Mouse (Mus musculus): ENCODE data around the gene Dido1. TPM values are rescaled to one million over a fixed set of nuclear protein-coding genes. Genes with fewer than 3 reads are reported as not detected.
A peak's percentile ranks its signal among the peaks of the same experiment; 100 is the strongest.

The Dido1 gene
- polyA plus RNA-seq, 1 experiment from 2014 or later: 27.1 TPM

DNA sequence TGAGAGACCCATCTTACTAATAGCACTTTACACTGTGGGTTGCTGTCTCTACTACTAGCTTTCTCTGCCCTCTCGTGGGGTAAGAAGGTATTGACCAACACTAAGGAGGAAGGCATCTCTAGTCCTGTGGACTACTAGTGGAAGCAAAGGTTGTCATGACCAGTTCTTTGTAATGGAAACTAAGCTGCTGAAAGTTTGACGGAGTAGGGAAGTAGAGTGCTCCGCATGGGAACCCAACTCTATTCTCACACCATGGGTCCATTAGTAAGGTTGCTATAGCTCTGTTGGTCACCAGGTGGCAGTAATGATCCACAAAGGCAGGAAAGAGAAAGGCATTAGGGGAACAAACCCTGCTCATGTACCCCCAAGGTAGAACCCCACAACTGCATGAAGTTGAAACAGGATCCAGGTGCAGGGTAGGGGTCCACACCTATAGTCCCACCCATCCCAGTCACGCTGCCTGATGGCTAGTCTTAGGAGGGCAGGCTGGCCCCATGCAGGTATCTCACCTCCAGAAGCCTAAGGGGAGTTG lies 31.1 kb downstream of the Dido1 start:
- Histone ChIP-seq H3K36me3 (replicated peaks; ENCODE audit: control insufficient read depth, insufficient read depth) (peaks cover 59% of the 10 kb centered on the region), H3K9me3 (ENCODE audit: control insufficient read depth, low read length) (no peaks in the 10 kb centered on the region), H3K4me3 (replicated peaks; ENCODE audit: low read length) (no peak overlapping the region), H3K4me1 (replicated peaks; ENCODE audit: control insufficient read depth, insufficient read depth, low read length) (no peaks in the 10 kb centered on the region), H3K27me3 (ENCODE audit: control insufficient read depth, insufficient read depth, low read length) (no peaks in the 10 kb centered on the region), H3K4me2 (replicated peaks) (no peak overlapping the region), H3K27ac (no peak overlapping the region), H3K9ac (no peak overlapping the region)
- 23% methylated on average over 4 of the region's 4 CpGs for WGBS
- ATAC-seq (ENCODE audit: low FRiP score) (peak; percentile 76; the same call in 1 of the 2 replicates), DNase-seq (ENCODE audit: low spot score) (peak; percentile 75)

DNA sequence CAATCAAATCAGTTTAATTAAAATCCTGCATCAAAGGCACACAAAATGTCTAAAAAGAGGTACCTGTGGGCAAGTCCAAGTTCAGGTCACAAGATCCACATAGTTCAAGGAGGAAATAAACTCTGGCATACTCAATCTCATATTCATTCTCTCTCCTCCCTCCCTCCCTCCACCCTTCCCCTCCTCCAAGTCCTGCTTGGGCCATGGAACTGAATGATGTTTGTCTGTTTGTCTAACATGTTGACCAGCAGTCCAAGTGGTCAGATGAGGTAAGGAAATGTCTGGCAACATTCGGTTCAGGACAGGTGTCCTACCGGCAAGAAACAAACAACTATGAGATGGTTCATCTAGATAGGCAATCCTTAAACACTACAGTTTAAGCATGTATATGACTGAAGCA lies 33.1 kb downstream of the Dido1 start:
- 96% methylated on average over 2 of the region's 2 CpGs for WGBS
- Histone ChIP-seq H3K36me3 (replicated peaks; ENCODE audit: control insufficient read depth, insufficient read depth) (peaks cover 58% of the 10 kb centered on the region), H3K27me3 (ENCODE audit: control insufficient read depth, insufficient read depth, low read length) (no peaks in the 10 kb centered on the region), H3K4me3 (replicated peaks; ENCODE audit: low read length) (no peak overlapping the region), H3K27ac (no peak overlapping the region), H3K4me1 (replicated peaks; ENCODE audit: control insufficient read depth, insufficient read depth, low read length) (no peaks in the 10 kb centered on the region), H3K9ac (no peak overlapping the region), H3K4me2 (replicated peaks) (no peak overlapping the region), H3K9me3 (ENCODE audit: control insufficient read depth, low read length) (no peaks in the 10 kb centered on the region)
- no peak for ATAC-seq (ENCODE audit: low FRiP score)
- DNase-seq (ENCODE audit: low spot score): no peak

DNA sequence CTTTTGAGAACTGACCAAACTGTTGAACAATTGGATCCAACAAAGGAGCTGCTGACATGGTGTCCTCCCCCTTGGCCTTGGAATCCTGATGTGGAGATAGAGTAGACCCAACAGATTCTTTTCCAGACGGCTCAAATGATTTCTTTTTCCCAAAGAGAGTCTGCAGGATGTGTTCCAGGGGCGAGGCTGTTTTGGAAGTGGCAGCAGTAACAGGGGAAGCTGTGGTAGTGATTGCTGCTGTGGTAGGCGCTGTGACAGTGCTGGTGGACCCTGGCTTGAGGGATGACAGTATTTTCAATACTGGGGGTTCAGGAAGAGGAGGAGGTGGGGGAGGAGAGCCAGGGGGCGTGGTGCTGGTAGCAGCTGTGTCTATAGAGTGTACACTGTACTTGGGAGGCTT lies 47.8 kb downstream of the Dido1 start:
- no peaks in the 10 kb centered on the region for H3K27me3 ChIP-seq (ENCODE audit: control insufficient read depth, insufficient read depth, low read length)
- H3K9ac ChIP-seq: no peak overlapping the region
- no peak overlapping the region for H3K4me2 ChIP-seq (replicated peaks)
- ATAC-seq (ENCODE audit: low FRiP score) (no peak), DNase-seq (ENCODE audit: low spot score) (no peak)
- no peaks in the 10 kb centered on the region for H3K9me3 ChIP-seq (ENCODE audit: control insufficient read depth, low read length)
- H3K4me3 ChIP-seq (replicated peaks; ENCODE audit: low read length): no peak overlapping the region
- WGBS: 89% methylated on average over 4 of the region's 4 CpGs
- peaks cover 3% of the 10 kb centered on the region; the same call in 1 of the 2 replicates for H3K4me1 ChIP-seq (replicated peaks; ENCODE audit: control insufficient read depth, insufficient read depth, low read length)
- peaks cover 49% of the 10 kb centered on the region for H3K36me3 ChIP-seq (replicated peaks; ENCODE audit: control insufficient read depth, insufficient read depth)
- no peak overlapping the region for H3K27ac ChIP-seq

DNA sequence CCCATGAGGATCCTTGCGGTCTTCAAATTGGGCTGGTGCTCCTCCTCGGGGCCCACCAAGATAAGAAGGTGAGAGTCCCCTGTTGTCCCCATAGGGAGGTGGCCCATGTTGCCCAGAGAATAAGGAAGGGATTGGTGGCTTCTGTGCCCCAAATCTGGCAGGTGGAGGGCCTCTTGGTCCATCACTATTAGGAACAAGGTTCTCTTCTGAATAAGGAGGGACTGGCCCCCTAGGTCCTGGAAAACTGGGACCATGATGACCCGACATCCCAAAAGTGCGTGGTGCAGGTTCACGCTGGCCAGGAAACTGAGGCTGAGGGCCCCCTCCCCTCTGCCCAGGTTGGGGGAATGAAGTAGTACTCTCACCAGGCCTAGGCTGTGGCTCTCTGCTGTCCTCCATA lies 49.3 kb downstream of the Dido1 start:
- WGBS: 97% methylated on average over 5 of the region's 5 CpGs

DNA sequence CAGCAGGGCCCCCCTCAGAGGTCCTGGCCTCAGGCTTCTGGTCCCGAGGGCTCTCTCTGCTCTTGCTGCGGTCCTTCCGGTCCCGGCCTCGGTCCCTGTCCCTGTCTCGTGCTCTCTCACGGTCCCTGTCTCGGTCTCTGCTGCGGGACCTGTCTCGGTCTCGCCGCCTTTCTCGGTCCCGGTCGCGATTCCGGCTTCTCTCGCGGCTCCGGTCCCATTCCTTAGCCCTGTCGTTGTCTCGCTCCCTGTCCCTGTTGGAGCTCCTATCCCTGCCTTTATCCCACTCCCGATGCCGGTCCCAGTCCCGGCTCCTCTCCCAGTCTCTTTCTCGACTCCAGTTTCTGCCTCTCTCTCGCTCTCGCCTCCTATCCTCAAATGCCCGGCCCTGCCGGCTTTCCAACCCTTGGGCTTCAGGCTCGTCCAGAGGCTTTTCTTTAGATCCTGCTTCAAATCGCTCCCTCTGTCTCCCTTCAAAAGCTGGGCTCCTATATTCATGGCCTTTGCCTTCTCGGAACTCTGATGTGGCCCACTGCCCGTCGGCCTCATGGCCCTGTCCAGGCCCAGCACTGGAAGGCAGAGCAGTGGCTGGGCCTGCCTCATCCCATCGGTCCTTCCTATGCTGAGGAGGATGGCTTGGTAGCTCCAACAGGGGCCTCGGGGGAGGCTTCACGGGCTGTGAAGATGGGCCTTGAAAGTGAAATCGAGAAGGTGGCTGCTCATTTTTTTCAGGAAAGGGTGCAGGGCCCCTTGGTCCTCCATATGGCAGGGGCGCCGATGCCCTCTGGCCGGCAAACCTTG lies 50.2 kb downstream of the Dido1 start:
- Histone ChIP-seq H3K27ac (no peak overlapping the region), H3K9ac (peak overlapping the region; percentile 1), H3K4me2 (replicated peaks) (peak overlapping the region; percentile 46), H3K36me3 (replicated peaks; ENCODE audit: control insufficient read depth, insufficient read depth) (peaks cover 25% of the 10 kb centered on the region), H3K27me3 (ENCODE audit: control insufficient read depth, insufficient read depth, low read length) (no peaks in the 10 kb centered on the region), H3K9me3 (ENCODE audit: control insufficient read depth, low read length) (no peaks in the 10 kb centered on the region), H3K4me3 (replicated peaks; ENCODE audit: low read length) (no peak overlapping the region), H3K4me1 (replicated peaks; ENCODE audit: control insufficient read depth, insufficient read depth, low read length) (peaks cover 3% of the 10 kb centered on the region; the same call in 1 of the 2 replicates)
- ATAC-seq (ENCODE audit: low FRiP score) (no peak), DNase-seq (ENCODE audit: low spot score) (no peak)
- WGBS: 25% methylated on average over 42 of the region's 42 CpGs

More for the DNA sequence above, 49.3 kb downstream of the Dido1 start:
- Histone ChIP-seq H3K36me3 (replicated peaks; ENCODE audit: control insufficient read depth, insufficient read depth) (peaks cover 35% of the 10 kb centered on the region), H3K27me3 (ENCODE audit: control insufficient read depth, insufficient read depth, low read length) (no peaks in the 10 kb centered on the region), H3K27ac (no peak overlapping the region), H3K4me1 (replicated peaks; ENCODE audit: control insufficient read depth, insufficient read depth, low read length) (peaks cover 3% of the 10 kb centered on the region; the same call in 1 of the 2 replicates), H3K9me3 (ENCODE audit: control insufficient read depth, low read length) (no peaks in the 10 kb centered on the region), H3K9ac (no peak overlapping the region), H3K4me2 (replicated peaks) (no peak overlapping the region), H3K4me3 (replicated peaks; ENCODE audit: low read length) (no peak overlapping the region)
- ATAC-seq (ENCODE audit: low FRiP score): no peak
- no peak for DNase-seq (ENCODE audit: low spot score)

DNA sequence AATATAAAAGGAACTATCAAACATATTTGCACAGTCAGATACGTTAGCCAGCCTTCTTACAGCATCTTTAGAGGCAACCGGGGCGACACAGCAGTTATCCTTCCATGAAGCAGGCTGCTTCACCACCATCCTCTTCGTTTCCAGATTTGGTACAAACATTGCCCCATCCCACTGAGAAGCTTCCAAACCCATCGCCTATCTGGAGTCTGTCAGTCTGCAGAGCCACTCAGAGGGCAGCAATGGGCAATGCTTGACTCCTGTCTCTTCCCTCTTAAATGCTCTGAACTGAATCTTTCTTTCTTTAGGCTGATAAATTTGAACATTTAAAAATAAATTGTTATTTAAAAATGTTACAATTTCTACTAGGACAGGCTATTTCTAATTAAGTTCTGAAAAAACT lies 51.4 kb downstream of the Dido1 start:
- Histone ChIP-seq H3K4me1 (replicated peaks; ENCODE audit: control insufficient read depth, insufficient read depth, low read length) (peaks cover 3% of the 10 kb centered on the region; the same call in 1 of the 2 replicates), H3K27me3 (ENCODE audit: control insufficient read depth, insufficient read depth, low read length) (no peaks in the 10 kb centered on the region), H3K4me2 (replicated peaks) (no peak overlapping the region), H3K4me3 (replicated peaks; ENCODE audit: low read length) (no peak overlapping the region), H3K9ac (no peak overlapping the region), H3K27ac (no peak overlapping the region), H3K36me3 (replicated peaks; ENCODE audit: control insufficient read depth, insufficient read depth) (peaks cover 21% of the 10 kb centered on the region), H3K9me3 (ENCODE audit: control insufficient read depth, low read length) (no peaks in the 10 kb centered on the region)
- ATAC-seq (ENCODE audit: low FRiP score) (no peak), DNase-seq (ENCODE audit: low spot score) (no peak)
- WGBS: 91% methylated on average over 5 of the region's 5 CpGs

DNA sequence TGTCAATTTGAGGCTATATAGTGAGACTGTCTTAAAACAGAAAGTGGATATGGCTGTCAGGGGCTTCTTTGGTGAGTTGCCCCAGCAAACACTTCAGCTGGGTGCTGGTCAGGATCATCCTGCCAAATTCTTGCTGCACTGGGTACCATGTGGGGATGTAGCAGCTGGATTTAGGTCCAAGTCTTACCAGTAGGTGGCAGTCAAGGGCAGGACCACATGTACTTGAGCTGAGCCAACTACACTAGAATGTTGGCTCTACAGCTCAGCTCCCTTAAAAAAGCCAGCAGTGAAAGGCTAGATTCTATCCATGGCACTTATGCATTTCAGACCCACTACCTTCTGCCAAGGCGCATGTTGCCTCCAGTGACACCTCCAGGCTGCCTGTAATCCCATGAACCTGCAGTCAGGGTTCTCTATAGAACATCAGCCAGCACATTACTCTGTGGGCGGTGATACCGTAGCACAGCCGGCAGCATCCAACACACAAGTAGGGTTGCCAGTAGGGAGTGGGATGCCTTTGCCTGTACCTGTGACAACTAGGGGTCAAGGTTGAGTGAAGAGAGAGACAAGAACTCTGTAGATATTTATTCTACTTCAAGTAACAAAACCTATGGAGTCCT lies 52.3 kb downstream of the Dido1 start:
- peak; percentile 77; the same call in 1 of the 2 replicates for ATAC-seq (ENCODE audit: low FRiP score)
- H3K36me3 ChIP-seq (replicated peaks; ENCODE audit: control insufficient read depth, insufficient read depth): peaks cover 21% of the 10 kb centered on the region
- WGBS: 77% methylated on average over 4 of the region's 4 CpGs

DNA sequence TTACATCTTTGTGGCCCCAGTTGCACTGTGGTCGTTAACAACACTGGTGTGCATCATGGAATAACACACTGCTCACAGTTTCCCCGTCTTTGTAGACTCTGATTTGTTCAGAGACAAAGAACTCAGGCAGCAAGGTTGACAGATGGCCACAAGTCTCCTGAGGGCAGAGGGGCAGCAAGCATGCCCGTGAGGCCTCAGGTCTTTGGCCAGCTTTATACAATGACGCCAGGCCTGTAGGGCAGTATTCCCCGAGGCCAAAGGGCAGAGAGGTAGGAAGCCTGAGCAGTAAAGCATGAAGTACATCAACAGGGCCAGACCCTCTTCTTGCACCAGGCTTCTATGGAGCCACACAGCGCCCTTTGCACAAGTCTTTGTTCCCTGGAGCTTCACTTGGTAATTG lies 54.6 kb downstream of the Dido1 start:
- Histone ChIP-seq H3K36me3 (replicated peaks; ENCODE audit: control insufficient read depth, insufficient read depth) (peaks cover under 1% of the 10 kb centered on the region; the same call in 1 of the 2 replicates), H3K27me3 (ENCODE audit: control insufficient read depth, insufficient read depth, low read length) (no peaks in the 10 kb centered on the region), H3K9me3 (ENCODE audit: control insufficient read depth, low read length) (no peaks in the 10 kb centered on the region), H3K9ac (no peak overlapping the region), H3K27ac (no peak overlapping the region), H3K4me3 (replicated peaks; ENCODE audit: low read length) (no peak overlapping the region), H3K4me2 (replicated peaks) (no peak overlapping the region), H3K4me1 (replicated peaks; ENCODE audit: control insufficient read depth, insufficient read depth, low read length) (peaks cover 3% of the 10 kb centered on the region; the same call in 1 of the 2 replicates)
- 31% methylated on average over 6 of the region's 6 CpGs for WGBS
- DNase-seq (ENCODE audit: low spot score): no peak
- no peak for ATAC-seq (ENCODE audit: low FRiP score)

More for the DNA sequence above, 52.3 kb downstream of the Dido1 start:
- no peak overlapping the region for H3K27ac ChIP-seq
- no peak overlapping the region for H3K4me3 ChIP-seq (replicated peaks; ENCODE audit: low read length)
- H3K9ac ChIP-seq: no peak overlapping the region
- no peak overlapping the region for H3K4me2 ChIP-seq (replicated peaks)
- peaks cover 3% of the 10 kb centered on the region; the same call in 1 of the 2 replicates for H3K4me1 ChIP-seq (replicated peaks; ENCODE audit: control insufficient read depth, insufficient read depth, low read length)
- H3K27me3 ChIP-seq (ENCODE audit: control insufficient read depth, insufficient read depth, low read length): no peaks in the 10 kb centered on the region
- no peaks in the 10 kb centered on the region for H3K9me3 ChIP-seq (ENCODE audit: control insufficient read depth, low read length)
- peak; percentile 86 for DNase-seq (ENCODE audit: low spot score)

DNA sequence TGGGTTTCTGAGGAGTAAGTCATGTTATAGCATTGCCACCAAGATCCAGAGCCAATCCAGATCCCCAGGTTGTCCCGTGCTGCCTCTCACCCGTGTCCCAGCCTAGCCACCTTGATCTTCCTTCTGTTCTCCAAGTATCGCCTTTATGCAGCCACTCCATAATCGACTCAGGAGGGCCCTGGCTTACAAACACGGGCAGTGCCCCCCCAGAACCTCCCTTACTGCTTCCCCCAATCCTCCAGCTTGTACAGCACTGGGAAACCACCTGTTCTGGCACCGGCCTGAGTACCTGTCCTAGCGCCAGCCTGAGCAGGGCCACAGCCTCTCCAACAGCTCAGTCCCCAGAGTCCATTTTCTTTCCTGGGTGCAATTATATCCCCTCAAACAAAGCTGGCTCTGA lies 55.1 kb downstream of the Dido1 start:
- H3K4me2 ChIP-seq (replicated peaks): no peak overlapping the region
- H3K36me3 ChIP-seq (replicated peaks; ENCODE audit: control insufficient read depth, insufficient read depth): no peaks in the 10 kb centered on the region
- DNase-seq (ENCODE audit: low spot score) (no peak), ATAC-seq (ENCODE audit: low FRiP score) (no peak)
- no peak overlapping the region for H3K4me3 ChIP-seq (replicated peaks; ENCODE audit: low read length)
- no peak overlapping the region for H3K9ac ChIP-seq
- WGBS: 82% methylated on average over 7 of the region's 7 CpGs
- H3K9me3 ChIP-seq (ENCODE audit: control insufficient read depth, low read length): no peaks in the 10 kb centered on the region
- H3K27ac ChIP-seq: no peak overlapping the region
- H3K4me1 ChIP-seq (replicated peaks; ENCODE audit: control insufficient read depth, insufficient read depth, low read length): peaks cover 3% of the 10 kb centered on the region; the same call in 1 of the 2 replicates
- no peaks in the 10 kb centered on the region for H3K27me3 ChIP-seq (ENCODE audit: control insufficient read depth, insufficient read depth, low read length)

Data from hindbrain, embryonic 14.5 days (tissue).